Mouse (Mus musculus) testis, adult 2 months (tissue): ENCODE data around the gene Tnfrsf25.

Experiments used
- CTCF ChIP-seq: fragments of 200-500 bp; IDR thresholded peaks from 2 replicates; pipeline ENCODE4 v1.5.1; 2012; ENCODE audit warnings: low read depth, mild to moderate bottlenecking, inconsistent platforms, low read length, moderate library complexity; ENCODE audit not compliant: control insufficient read depth, insufficient read depth, insufficient replicate concordance
- POLR2A ChIP-seq: fragments of 200-500 bp; IDR thresholded peaks from 2 replicates; pipeline ENCODE4 v1.6.1; 2012; ENCODE audit warnings: low read depth, mild to moderate bottlenecking, inconsistent platforms, low read length, moderate library complexity; ENCODE audit not compliant: control insufficient read depth

DNA sequence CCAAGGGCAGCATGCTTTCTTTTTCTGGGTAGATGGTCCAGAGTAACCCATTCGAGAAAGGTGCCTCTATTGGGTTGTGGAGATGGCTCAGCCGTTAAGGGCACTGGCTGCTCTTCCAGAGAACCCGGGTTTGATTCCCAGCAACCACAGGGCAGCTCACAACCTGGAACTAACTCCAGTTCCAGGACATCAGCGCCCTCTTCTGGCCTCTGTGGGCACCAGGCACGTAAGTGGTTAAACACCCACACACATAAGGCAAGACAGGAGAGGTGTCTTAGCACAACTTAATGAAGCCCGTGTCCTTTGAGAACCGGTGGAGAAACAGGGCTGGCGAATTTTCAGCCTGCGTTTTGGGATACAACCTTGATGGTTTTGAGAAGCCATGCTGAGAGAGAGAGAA is 41.2 kb upstream of the Tnfrsf25 start:
- TF ChIP-seq CTCF (peak; percentile 11; the same call in 1 of the 2 replicates), POLR2A (no peak)
